In the genomic region with DNA sequence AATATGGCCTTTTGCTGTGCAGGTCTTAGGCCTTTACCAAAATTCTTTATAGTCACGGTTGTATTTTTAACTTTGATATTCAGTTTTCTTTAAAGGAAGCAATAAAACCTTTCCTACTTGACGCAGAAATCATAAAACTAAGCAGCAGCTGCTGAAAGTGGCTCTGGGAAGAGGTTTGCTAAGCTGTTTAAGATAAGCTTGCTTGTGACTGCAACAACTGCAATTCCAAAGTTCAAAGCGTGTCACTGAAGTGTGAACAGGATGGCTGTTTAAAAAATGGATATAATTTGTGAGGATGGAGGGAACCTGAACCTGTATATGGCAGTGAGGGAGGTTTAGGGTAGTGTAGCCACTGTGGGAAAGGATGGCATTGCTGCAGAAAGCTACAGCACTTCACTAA, we compare ENCODE assay signal across 16 mouse cellular contexts.
"Had no signal": no experiment of that assay in that cellular context is flagged by ENCODE, and none has a peak within 500 bp of the region (broad histone marks: within the 10 kb centered on the region; RNA-seq: fewer than 3 reads in every experiment).

No protein-coding gene starts in this region.

- H3K27ac ChIP-seq: layer of hippocampus, adult 2 months; limb, embryonic 15.5 days; midbrain, embryonic 10.5 days; neural tube, embryonic 13.5 days; stomach, embryonic 15.5 days had no signal

- H3K9me3 ChIP-seq: limb, embryonic 15.5 days; midbrain, embryonic 10.5 days; neural tube, embryonic 13.5 days; stomach, embryonic 15.5 days had no signal

- DNase-seq: kidney, adult 18-20 months; kidney, postnatal 10 days; kidney, postnatal 4 days; left cerebral cortex, postnatal 4 days; lung, adult 2 months; lung, postnatal 36 days; right cerebral cortex, postnatal 14 days; thymus, adult 2 months; thymus, postnatal 36 days had no signal

- H3K4me3 ChIP-seq: layer of hippocampus, adult 2 months; limb, embryonic 15.5 days; midbrain, embryonic 10.5 days; neural tube, embryonic 13.5 days; stomach, embryonic 15.5 days had no signal

- H3K27me3 ChIP-seq: limb, embryonic 15.5 days; neural tube, embryonic 13.5 days; stomach, embryonic 15.5 days had no signal

- ATAC-seq: lung, postnatal 0 days; midbrain, embryonic 16.5 days had no signal

- H3K4me2 ChIP-seq: limb, embryonic 15.5 days; neural tube, embryonic 13.5 days; stomach, embryonic 15.5 days had no signal

- H3K9ac ChIP-seq: limb, embryonic 15.5 days; neural tube, embryonic 13.5 days; stomach, embryonic 15.5 days had no signal
